Mouse (Mus musculus) spleen, postnatal 14 days (tissue): ENCODE measurements around the gene Ccdc102a.

ENCODE experiments used
- DNase-seq, 2 experiments: peaks; one replicate each; pipeline ENCODE4 v3.0.0; 2021 to 2022; ENCODE audit warnings: low spot score in 2 of 2

The Ccdc102a gene

DNA sequence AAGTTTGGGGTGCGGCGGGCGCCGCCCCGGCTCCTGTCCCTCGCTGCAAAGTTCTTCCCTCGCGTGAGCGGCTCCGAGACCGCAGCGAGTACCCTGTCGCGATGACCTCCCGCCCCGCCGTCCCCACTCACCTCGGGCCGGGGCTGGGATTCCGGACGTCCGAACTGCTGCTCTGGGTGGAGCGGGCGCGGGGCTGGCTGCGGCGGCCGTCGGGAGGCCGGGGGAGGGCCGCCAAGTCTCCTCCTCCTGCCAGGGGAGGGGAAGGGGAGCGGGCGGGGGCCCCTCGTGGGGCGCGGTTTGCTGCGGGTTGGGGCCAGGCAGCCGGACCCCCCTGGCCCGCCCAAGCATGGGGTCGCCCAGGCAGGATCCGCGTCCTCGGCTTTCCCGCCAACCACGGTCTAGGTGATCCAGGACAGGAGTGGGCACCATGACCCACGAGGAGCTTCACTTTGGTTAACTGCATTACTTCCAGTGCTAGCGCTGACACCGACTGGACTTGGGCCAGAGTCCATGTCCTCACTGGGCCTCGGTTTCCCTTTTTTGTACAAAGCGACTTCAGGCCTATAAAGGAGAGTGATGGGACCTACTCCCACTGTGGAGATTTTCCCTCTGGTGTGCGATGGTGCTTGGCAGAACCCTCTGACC, at the start of gene Ccdc102a:
Gene Ccdc102a, minus strand, starts transcription at position 248 of the 645 bp plus-strand sequence.
- DNase-seq, result no peak

DNA sequence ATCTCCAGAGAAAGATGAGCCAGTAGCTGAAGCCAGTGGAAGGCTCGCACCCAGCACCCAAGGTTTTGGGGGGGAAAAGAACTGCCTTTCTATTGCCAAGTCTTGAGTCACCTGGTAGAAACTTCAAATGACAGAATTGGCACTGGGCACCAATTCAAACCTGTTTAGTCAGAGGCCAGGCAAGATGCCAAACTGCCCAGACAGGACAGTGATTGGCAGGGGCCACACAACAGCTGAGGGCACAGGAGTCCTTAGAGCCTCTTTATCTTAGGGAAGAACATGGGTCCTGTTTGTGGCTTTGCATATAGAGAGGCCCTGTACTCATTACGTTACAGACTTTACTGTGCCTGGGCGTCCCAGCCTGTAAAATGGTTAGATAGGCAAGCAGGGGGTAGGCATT, 49.7 kb upstream of the Ccdc102a start:
- no peak for DNase-seq

DNA sequence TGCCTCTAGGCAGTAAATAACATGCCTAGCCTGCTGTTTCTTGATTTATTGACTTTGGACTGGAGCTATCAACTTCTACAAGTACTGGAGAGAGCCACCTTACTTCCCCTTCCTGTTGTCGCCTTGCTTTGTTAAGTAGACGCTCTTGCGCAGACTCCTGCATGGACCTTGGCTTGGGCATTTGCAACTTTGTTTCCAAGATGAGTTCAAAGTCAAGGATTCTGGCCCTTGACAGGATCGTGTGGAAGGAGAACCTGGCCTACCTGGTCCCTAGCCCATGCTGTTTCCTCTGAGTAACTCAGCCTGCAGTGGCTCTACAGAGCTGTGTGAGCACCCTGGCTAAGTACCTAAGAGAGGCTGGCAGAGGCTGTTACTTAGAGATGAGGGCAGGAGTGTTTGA, 49.2 kb upstream of the Ccdc102a start:
- DNase-seq, result no peak

DNA sequence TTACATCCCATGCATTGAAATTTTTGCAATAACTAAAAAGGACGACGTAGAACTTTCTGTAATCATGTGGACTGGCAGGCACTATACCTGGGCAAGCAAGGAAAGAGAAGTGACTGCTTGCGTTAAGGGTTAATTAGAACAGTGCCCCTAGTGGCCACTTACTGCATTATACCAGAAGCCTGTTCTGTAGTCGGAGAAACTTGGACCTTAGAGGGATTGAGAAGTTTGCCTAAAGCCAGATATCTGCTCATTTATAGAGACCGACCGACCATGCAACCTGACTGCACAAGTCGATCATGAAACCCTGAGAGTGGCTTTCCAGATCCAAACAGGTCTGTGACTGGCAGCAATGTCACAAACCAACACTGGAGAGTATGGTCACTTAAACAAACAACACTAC, 48.7 kb upstream of the Ccdc102a start:
- peak in 1 of 2 experiments; percentile 65 for DNase-seq

DNA sequence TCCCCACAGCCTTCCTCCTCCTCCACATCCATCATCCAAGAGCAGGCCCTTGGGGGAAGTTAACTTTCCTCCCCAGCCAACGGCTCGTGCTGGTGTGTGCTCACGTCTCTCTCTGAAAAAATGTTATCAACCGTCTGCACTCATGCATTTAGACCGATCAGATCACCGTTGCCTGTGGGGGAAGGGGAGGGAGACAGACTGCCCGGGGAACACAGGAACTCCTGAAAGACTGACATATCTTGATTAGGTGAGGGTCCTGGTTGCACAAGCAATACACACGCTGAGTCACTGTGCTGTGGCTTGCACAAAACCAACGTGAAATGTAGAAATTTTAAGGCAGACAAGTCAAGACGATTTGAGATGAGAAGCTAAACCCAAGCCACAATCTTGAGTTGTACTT, 46.9 kb upstream of the Ccdc102a start:
- peak in 1 of 2 experiments; percentile 38 for DNase-seq

DNA sequence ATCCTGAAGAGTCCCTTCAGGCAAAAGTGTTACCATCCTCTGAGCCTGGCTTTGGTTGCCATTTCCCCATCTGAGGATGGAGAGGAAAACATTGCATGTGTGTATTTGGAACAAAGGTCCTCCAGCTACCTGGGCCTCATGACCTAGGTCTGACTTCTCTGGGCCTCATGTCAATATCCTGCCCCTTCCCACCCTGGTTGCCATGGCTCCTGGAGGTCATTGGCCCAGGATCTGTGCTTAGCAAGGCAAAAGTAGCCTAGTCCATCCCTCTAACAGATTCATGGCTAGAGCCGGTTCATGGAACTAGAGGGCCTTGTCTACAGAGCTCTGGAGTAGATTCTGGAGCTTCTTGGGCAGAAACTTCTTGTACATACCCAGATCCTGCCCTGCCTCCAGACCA, 44.3 kb upstream of the Ccdc102a start:
- DNase-seq, result no peak

DNA sequence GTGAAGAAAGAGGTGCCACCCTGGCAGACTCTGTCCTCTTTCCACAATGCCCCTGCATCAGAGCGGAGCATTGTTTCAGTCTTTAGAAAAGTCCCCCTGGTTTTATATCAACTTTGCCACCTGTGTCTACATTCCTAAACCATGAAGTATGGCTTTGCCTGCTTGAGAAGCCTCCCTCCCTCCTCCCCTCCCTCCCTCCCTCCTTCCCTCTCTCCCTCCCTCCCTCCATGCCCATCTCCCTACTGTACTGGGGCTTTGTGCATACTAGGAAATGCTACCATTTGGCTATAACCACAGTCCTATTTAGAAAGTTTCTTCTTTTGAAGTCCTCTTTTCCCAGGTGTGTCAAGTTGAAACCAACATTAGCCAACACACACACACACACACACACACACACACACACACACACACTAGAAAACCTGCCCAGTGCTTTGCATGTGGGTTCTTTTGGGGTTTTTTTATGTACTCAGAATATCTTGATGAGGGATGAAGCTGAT, 38.2 kb upstream of the Ccdc102a start:
- DNase-seq, result no peak

DNA sequence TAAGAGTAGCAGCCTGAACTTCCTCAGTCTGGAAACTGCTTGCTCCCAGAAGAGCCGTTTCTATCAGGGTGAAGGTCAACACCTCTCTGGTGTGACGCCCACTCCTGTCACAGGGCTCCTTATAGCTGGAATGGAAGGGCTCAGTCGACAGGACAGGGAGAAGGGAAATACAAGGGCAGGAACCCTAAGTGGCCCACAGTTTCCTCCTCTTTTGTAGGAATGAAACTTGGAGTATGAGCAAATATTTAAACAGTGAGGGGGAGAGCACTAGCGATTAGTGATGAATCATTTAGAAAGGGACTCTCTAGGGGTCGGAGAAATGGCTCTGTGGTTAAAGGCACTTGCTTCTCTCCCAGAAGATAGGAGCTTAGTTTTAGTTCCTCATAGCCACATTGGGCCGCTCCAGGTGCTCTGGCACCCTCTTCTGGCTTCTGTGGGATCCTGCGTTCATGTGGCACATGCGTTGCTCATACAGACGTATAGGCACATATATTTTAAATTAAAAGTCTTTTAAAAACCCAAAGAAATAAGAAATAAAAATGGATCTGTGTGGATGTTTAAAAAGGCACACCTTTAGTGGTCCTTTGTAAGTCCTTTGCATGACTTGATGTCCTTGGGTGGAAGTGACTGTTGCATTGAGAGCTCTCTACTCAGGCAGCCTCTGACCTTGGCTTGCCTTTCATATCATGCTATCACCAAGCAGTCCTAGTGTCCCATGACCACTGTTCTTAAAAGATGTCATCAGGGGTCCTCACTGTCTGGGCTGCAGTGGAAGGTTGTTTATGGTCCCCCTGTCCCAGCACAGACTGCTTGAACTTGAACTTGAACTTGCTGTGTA, 37.2 kb upstream of the Ccdc102a start:
- peak; percentile 38 to 62 for DNase-seq

DNA sequence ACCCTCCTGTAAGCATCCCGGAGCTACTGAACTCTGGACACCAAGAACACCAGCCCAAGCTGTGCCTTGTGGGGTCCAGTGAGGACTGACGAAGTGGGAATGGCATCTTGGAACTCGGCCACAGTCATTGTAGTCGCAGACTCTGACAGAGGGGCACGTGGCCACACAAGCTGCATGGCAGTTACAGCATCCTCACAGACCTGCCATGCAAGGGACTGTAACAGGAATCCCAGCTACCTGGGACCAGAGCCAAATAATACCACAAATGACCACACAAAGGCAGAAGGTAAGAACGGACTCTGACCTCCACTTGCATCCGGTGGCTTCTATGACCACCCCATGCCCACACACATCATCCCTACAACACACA, 36.5 kb upstream of the Ccdc102a start:
- no peak for DNase-seq

DNA sequence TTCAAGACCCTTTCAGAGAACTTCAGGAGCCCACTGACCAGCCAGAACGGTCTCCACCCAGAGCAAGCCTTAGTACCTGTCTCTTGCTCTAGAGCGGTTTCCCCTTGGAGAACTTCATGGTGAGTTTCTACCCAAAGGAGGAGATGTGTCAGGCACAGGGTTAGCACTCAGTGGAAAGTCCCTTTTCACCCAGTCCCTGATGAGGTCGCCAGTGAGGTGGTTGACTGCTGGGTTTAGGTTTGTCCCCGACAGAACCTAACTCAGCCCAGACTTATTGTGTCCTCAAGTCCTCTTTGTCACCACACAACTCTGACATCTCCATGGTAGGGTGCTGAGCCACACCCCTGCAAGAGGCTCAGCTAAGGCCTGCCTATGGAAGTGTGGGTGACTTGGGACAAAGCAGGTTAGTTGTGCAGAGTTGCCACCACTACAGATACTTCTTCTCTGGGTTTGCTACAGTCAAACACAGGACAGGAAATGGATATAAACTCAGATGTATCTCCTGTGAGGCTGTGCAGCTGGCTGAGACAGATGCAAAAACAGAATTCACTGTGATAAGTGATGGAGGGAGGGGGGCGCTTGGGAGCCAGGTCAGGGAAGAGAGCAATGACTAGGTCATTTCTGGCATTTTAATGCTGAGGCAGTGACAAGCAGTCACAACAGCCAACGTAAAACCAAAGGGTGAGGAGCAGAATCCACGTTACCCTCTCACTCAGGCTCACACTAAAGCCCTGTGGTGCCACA, 35.9 kb upstream of the Ccdc102a start:
- DNase-seq, result no peak

DNA sequence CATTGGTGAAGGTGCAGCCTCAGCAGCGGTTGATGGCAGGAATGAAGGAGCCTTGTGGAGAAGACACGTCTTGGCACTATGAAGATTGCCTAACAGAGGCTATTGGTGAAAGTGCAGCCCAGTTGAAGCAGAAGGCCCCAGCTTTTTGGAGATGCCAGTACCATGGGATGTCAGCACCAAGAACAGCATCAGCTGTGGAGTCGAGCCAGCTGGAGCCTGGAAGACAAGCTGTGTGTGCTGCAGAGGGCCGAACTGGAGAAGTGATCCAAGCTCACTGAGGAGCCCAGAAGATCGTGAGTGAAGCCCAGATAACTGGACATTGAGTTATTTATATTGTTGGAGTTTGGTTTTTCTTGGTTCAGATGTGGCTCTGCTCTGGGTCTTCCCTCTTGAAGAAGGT, 34.2 kb upstream of the Ccdc102a start:
- DNase-seq, result no peak

DNA sequence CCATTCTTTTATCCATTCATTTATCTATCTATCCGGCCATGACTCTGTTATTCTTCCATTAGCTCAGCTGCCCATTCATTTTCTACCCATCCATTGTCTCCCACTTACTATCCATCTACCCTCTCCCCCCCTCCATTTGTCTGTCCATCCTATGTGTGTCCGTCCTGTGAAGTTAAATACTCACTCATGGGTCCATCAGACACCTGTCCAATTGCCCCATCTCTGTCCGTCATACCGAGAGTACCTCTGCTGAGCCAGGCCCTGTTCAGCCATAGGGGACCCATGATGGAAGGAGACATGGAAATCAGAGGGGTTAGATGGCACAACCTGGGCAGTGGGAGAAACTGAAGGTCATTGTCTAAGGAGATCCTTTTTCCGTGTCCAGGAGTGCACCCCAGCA, 32.6 kb upstream of the Ccdc102a start:
- DNase-seq, result no peak

DNA sequence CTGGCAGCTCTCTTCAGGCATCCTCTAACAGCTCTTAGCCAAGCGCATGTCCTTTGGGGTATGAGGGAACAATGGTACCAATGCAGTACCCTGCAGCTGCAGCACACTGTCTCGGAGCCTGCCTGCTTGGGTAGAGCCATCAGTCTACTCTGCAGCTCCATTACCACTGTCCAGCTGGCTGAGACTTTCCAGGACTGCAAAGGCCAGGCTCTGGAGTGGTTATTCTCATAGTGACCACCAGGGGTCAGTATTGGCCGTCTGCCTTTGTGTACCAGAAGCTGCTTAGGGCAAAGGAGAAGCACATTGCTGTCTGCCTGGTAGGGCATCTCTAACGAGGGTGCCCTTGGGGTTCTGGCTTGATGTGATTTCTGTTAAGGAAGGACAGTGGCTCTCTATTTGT, 32.1 kb upstream of the Ccdc102a start:
- DNase-seq, result peak; percentile 43 to 65

DNA sequence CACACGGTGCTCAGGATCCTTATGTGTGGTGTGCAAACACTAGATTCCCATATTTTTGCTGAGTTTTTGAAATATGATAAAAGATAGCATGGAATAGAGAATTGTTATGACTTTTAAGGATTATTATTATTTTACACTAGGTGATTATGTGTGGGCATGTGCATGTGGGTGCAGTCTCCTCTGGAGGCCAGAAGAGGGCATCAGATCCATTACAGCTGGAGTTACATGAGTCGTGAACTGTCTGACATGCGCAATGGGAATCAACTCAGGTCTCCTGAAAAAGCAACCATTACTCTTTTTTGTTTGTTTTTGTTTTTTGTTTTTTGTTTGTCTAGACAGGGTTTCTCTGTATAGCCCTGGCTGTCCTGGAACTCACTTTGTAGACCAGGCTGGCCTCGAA, 31.1 kb upstream of the Ccdc102a start:
- no peak for DNase-seq

DNA sequence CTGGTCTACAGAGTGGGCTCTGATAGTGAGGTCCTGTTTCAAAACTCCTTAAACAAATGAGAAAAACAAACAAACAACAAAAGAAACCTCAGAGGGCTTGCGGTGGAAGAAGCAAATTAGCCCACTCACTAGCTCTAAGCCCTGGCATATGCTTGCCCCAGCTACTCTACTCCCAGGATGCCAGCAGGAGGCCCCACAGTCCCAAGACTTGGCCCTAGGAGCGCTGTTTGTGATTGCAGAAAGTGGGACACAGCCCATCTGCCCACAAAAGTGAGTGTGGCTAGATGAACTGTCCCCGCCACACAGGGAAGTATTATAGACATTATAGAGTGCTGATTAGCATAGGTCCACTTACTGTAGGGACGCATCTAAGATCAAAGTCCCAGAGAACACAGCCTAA, 30.5 kb upstream of the Ccdc102a start:
- DNase-seq, result no peak

DNA sequence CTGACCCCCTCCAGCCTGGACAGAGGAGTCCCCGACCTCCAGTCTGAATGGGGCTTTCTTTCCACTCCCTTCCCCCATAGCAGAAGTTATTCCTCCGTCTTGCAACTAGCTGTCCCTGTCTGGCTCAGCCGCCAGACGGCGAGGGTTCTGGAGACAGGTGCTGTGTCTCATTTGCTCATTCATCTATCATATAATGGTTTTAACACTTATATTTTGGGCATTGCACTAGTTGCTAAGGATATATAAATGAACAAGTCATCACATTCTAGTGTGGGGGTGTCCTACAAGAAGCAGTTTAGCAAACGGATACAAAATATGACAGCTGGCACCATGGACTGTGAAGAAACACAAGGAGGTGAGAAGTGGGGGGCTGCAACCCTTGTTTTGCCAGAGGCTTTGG, 27.3 kb upstream of the Ccdc102a start:
- DNase-seq, result no peak

DNA sequence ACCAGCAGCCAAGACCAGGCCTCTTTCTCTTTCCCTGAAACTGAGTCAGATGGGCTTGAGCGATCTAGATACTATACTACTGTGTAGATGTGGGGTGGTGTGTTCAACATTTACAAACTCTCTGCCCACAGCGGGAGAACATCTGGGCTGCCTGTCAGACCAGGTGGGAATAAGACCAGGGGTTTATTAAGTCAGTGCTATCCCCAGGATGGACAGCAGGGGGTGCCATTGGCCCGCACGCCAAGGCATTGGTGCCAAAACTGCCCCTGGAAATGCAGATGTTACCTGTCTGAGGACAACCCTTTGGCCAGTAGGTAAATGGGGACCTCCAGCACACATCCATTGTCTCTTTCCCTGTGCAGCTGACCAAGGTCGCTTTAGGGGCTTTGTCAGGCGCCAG, 24.7 kb upstream of the Ccdc102a start:
- DNase-seq, result peak; percentile 44 to 68

DNA sequence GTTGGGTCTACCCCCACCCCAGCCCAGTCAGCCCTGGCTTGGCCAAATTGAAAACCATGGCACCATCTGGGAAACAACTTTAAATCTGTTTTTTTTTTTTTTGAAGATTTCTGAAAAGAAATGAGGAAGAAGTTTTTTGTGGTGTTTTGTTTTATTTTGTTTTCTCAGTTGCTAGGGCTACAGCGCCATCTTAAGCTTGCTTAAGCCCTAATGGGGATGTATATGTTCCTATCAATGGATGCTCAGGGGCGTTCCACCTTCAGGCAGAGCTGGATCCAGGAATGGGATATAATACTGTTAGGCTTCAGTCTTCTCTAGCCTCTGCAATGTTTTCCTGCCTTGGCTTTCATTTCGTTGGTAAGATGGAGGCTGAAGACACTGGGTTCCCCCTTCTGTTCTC, 17.3 kb upstream of the Ccdc102a start:
- DNase-seq, result no peak

DNA sequence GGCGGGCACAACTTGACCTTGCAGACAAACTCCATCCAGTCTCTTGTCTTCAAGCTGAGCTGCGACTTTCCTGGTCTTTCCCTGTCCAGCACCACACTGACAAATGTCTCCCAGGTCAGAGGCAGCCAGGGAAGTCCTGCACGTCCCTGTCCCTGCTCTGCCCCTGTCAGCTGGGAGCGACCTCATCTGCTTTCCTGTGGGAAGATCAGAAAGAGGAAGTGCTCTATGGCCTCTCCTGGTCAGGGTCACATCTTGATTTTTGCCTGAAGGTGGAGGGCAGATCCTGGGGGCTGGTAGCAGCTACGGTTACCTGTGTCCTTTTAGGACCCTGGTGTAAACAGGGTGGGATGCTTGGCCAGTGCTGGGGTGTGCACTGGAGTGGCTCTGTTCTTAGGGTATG, 16.0 kb upstream of the Ccdc102a start:
- no peak for DNase-seq

DNA sequence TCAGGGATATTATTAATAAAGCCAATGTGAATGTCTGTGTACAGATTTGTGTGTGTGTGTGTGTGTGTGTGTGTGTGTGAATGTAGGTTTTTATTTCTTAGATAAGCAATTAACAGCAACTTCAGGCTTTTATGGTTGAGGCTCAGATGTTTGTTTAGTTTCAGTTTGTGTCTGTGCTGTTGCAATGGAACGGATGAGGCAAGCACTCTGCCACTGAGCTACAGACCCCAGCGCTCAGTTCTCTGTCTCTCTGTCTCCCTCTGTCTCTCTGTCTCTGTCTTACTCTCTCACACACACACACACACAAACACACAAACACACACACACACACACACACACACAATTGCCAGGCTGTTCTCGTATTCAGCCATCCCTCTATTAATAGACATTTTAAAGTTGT, 10.3 kb upstream of the Ccdc102a start:
- DNase-seq, result no peak

DNA sequence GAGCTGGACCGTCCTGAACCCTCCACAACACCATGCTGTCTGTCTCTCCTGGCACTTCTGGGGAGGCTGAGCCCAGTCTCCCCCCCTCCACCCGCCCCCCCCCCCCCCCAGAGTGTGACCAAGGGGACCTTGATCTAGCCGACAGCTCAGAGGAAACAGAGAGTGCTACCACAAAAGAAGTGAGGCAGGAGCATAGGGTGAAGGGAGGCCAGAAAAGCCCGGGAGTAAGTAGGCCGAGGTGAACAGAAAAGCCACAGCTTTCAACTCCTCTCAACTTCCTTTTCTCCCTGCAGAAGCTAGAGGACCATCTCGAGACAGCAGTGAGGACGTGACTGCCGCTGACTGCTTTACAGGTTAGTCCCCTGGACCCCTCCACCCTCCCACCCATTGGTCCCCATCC, 5.5 kb upstream of the Ccdc102a start, which contains the start of gene Adgrg5:
Gene Adgrg5, plus strand, starts transcription at position 290 of the 400 bp plus-strand sequence.
- no peak for DNase-seq

DNA sequence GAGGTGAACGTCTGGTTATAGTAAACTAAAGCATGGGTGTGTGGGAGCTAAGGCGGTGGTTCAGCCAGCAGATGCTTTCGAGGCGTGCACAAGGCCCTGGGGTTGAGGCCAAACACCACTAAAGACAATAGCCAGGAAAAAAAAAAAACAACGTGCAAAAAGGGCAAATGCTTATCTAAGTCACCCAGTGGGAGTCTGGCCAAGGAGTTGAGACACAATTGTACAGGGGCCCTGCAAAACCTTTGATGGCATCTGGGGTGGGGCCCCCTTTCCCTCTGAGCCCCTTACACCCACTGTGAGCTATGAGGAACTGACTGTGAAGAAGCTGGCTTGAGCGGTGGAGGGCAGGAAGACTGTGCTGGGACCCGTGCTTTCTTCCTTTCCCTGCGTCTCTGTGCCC, 4.7 kb upstream of the Ccdc102a start:
- DNase-seq, result no peak

DNA sequence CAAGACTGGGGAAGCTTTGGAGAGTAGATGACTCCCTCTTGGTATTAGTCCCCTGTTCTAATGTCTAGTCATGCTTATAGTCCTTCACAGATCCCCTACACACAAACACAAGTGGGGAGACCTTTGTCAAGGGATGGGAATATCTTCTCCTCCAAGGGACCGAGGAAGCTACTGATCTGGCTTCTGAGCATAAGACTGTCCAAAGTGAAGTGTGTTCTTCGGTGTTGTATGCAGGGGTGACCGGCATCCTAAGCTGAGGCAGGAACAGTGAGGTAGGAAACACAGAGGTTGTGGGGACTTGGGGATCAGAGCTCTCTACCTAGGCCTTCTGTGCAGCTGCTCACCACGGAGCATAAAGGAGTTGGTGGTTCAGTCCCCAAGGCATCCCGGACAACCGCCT, 4.3 kb upstream of the Ccdc102a start:
- no peak for DNase-seq
